Mouse (Mus musculus): ENCODE measurements around the gene Ndufv3.
A peak's percentile ranks its signal among the peaks of the same experiment; 100 is the strongest.

Gene Ndufv3

GRCm38 (mm10) chr17:31519946-31520838 is at the start of gene Ndufv3, which contains the start of gene Wdr4:
Gene Ndufv3 (plus strand): TSS chr17:31520115.
Gene Wdr4 (minus strand): TSS chr17:31519980.
- peak; percentile 96 for DNase-seq (ENCODE audit: low spot score)

DNA sequence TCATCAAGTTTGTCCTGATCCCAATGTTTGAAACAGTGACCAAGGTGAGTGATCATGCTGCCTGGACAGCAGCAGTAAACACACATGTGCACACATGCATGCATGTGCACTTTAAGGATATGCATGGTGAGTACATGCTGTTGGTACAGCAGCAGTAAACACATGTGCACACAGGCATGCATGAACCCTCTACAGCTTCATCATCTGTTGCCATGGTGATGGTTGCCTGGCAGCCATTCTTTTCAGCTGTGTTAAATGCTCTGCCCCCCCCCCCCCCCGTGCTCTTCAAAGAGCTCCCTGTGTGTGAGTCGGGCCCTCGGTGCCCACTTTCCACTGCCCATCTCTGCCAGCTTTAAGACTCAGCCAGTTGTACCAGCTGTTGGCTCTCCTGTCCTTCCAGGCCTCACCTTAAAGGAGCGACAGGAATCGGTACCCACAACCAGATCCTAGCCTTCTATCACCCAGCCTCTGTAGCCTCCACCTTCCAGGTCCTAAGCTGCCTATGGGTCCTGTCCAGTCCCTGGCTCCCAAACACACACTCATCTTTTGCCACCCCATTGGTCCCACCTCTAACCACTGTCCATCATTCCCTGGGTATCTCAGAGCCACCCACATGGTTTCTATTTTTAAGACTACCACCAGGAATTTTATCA is 49.0 kb upstream of the Ndufv3 start:
- no peak for DNase-seq (ENCODE audit: low spot score)

DNA sequence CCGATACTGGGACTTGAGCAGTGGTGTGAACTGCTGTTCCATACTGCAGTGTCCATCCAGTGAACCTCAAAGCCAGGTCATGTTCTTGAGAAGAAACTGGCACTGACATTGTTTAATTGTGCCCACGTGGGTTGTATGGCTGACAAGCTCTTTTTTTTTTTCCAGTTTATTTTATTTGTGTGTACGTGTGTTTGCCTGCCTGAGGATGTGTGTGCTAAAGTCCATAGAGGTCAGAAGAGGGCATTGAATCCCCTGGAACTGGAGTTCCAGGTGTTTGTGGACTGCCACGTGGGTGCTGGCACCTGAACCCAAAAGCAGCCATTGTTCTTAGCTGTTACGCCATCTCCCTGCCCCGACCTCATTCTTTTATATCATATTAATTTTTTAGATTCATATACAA is 45.5 kb upstream of the Ndufv3 start:
- DNase-seq (ENCODE audit: low spot score): no peak

DNA sequence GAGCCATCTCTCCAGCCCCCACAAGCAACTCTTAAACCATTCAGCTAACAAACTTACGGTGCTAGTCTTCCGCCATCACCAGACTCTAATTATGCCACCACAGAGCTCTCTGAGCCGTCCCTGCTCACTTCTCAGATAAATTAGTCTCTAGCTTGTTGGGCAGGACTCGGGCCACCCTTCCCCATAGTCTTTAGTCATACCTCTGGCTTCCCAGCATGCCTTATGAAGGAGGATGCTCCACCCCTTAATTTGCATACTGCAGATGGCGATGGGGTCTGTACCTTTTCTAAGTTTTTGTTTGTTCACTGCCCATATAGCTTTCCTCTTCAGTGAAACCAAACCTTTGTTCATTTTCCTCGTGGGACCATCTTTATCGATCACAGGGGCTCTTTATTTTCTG is 41.3 kb upstream of the Ndufv3 start:
- DNase-seq (ENCODE audit: low spot score): no peak

GRCm38 (mm10) chr17:31479108-31479844 is 40.6 kb upstream of the Ndufv3 start:
- DNase-seq (ENCODE audit: low spot score): no peak

DNA sequence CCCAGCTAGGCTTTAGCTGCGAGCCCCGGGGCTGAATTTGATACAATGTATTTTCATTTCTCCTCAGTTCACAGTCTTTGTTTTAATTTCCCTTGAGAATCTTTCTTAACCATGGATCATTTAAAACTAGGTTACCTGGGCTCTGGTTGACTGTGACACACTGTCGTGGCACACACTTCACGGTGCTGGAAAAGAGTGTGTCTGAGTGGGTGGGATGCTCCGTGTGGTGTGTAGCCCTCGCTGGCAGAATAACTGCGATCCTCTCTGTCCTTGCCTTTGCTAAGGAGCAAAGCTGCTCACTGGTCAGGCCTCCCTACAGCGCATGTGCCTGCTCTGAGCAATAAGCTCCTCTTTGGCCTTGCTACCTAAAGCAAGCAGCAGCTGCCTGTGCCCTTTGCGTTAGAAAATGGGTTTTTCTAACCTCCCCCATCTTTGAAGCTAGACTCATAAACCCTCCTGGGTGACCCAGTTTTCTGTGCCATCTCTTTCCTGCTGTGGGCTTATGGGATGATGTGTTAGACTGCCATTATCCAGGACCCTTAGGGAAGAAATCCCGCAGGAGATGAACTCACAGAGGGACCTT is 33.2 kb upstream of the Ndufv3 start:
- DNase-seq (ENCODE audit: low spot score): no peak

DNA sequence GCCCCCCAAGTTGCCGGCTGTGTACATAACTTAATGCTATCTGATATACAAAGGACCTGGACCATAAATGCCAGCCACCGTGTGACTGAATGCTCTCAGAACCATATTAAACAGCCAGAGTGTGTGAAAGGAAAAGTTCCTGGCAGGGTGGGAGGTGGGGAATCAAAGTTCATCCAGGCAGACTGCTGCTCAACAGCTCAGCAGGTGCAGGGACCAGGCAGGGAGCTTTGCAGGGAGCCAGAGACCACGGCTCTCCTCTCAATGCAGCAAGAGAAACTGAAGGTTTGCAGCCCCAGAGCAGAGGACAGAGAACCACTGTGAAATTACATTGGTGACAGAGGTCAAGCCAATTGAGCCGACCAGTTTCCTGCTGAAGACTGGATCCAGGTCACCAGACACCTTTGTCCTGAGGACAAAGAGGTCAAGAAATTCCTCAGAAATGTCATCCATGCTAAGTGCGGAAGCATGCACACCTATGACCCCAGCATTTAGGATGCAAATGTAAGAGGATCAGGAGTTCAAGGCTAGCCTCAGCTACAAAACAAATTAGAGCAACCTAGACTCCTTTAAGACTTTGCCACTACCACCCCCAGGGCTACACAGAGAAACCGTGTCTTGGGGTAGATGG is 32.4 kb upstream of the Ndufv3 start:
- DNase-seq (ENCODE audit: low spot score): no peak

DNA sequence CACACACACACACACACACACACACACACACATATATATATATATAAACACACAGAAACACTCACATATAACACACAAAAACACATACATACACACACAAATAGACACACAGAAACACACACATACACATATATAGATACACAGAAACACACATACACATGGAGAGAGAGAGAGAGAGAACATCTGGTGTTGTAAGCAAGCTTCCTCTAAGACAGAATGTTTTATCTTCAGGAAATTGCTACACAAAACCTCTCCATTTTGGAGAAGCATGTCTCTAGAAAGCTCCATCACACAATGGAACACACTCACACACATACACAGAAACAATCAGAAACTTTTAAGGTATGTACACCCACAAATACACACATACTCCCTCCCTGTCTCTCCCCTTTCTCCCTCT is 28.6 kb upstream of the Ndufv3 start:
- no peak for DNase-seq (ENCODE audit: low spot score)

DNA sequence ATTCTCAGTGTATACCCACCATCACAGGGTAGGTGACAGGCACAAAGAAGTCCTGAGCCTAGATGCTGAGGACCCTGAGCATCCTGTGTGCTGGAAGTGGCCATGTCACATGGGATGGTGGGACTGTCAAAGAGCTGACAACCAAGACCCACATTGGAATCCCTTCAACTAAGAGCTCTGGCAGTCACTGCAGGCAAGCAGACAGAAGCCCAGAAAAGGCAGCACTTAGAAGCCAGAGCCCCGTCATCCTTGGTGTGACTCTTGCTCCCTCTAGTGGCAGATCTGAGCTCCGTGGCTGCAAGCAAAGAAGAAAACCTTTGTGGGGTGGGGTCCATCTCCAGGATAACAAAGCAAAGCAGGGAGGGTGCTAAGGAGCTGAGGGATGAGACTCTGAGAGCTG is 27.5 kb upstream of the Ndufv3 start:
- peak; percentile 42 for DNase-seq (ENCODE audit: low spot score)

DNA sequence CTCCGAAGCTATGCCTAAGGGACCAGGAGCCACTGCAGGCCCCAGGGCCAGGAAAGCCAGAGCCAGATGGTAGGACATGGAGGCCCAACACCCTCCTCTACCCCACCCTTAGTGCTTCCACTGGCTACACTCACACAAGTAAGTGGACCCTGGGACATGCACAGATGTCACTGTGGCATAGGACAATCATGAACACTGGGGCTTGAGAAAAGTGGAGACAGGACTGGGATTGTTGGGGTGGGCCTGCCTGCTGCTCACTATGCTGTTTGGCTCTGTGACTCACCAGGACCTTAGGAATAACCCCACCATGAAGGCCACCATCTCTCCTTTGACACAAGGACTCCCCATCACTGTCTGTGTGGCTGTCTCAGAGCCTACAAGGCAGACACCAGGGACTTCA is 24.9 kb upstream of the Ndufv3 start:
- DNase-seq (ENCODE audit: low spot score): no peak

- no peak for DNase-seq (ENCODE audit: low spot score)
Measured at GRCm38 (mm10) chr17:31497726-31498125, 22.2 kb upstream of the Ndufv3 start.

- no peak for DNase-seq (ENCODE audit: low spot score)
Measured at GRCm38 (mm10) chr17:31499725-31500124, 20.2 kb upstream of the Ndufv3 start.

- no peak for DNase-seq (ENCODE audit: low spot score)
Measured at GRCm38 (mm10) chr17:31500416-31500815, 19.5 kb upstream of the Ndufv3 start.

- DNase-seq (ENCODE audit: low spot score): no peak
Measured at GRCm38 (mm10) chr17:31500908-31501307, 19.0 kb upstream of the Ndufv3 start.

- DNase-seq (ENCODE audit: low spot score): no peak
Measured at GRCm38 (mm10) chr17:31502261-31502927, 17.5 kb upstream of the Ndufv3 start.

DNA sequence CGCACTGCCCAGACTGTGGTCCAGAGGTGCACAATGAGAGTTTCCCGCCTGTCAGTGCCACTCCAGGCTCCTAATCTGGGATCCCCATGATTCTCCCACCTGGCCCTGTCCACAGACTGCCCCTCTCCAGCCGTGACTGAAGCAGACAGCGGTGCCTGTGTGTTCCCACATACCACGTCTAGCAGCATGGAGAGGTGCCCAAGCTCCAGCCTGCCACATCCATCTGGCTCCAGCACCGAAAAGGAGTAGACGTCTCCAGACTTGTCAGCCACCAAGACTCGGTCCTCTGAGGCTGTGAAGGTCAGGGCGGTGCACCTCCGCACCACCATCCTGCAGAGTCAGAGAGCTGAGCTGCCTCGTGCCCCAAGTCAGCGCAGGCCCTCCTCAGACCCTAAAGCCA is 16.6 kb upstream of the Ndufv3 start:
- DNase-seq (ENCODE audit: low spot score): no peak

DNA sequence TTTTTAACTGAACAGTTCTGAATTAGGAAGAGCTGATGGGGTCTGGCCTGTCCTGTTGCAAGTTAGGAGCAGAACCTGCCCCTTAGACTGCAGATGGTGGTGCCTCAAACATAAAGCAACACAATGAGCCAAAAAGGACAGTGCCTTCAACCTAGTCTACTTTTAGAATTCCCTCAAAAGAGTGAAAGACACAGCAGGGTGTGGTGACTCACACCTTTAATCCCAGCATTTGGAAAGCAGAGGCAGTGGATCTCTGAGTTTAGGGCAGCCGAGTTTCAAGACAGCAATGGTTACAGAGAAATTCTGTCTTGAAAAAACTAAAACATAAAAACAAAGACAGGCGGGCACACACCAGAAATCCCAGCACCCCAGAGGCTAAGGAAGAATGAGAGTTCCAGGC is 16.0 kb upstream of the Ndufv3 start:
- DNase-seq (ENCODE audit: low spot score): no peak

- DNase-seq (ENCODE audit: low spot score): no peak
Measured at GRCm38 (mm10) chr17:31505013-31505412, 14.9 kb upstream of the Ndufv3 start.

GRCm38 (mm10) chr17:31506282-31506681 is 13.6 kb upstream of the Ndufv3 start:
- no peak for DNase-seq (ENCODE audit: low spot score)

- DNase-seq (ENCODE audit: low spot score): no peak
Measured at GRCm38 (mm10) chr17:31510944-31511343, 9.0 kb upstream of the Ndufv3 start.

DNA sequence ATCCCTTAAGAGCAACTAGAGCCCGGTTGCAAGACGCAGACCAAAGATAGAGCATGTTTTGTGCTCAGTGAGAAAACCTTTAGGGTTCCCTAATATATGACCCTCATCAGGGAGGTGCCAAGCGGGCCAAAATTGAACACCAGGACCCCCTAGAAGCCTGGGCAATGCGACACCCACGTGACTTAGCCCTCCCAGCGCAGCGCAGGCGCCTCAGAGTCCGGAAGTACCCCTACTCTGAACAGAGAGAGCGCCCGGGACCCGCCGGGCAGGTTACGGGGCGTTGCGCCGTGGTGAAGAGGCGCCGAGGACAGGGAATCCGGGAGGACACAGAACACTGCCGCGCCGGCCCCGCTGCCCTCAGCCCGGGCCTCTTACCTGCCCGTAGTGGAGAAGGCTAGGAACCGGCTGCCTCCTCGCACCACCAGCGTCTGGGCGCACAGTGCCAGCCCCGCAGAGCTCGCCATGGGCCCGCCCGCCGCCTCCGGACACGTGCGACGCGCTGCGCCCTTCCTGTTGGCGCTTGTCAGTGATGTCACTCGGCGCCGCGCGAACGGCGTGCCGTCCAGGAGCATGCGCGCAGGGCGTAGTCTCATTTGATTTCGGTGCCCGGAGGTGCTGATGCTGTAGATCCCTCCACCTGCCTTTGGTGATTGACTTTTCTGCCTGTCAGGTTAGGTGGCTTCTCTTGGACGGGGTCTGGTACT is 8.0 kb upstream of the Ndufv3 start:
- DNase-seq (ENCODE audit: low spot score): peak; percentile 81

Data from spleen, adult 12 weeks (tissue).